Mouse (Mus musculus) forebrain, embryonic 15.5 days (tissue): Measurements from ENCODE around the gene 1700123O20Rik. TPM values are rescaled to one million over a fixed set of nuclear protein-coding genes. Genes with fewer than 3 reads are reported as not detected.
A peak's percentile ranks its signal among the peaks of the same experiment; 100 is the strongest.

Experiments
- ATAC-seq: fragments of 200-750 bp; cut with Nextera tagmentation; replicated peaks from 2 replicates; pipeline ENCODE4 v1.8.0; 2017; ENCODE audit warnings: mild to moderate bottlenecking, moderate TSS enrichment, moderate library complexity
- H3K27ac ChIP-seq: fragments of 300-500 bp; sonication (generic); replicated peaks from 2 replicates; pipeline ENCODE4 v1.5.1; 2015; ENCODE audit warnings: mild to moderate bottlenecking, inconsistent platforms
- H3K27me3 ChIP-seq: fragments of 300-500 bp; sonication (generic); 2 replicates; pipeline ENCODE4 v1.6.1; 2015; ENCODE audit warnings: inconsistent platforms
- H3K36me3 ChIP-seq: fragments of 300-500 bp; sonication (generic); 2 replicates; pipeline ENCODE4 v1.6.1; 2015; ENCODE audit warnings: mild to moderate bottlenecking, inconsistent platforms
- H3K4me1 ChIP-seq: fragments of 300-500 bp; sonication (generic); 2 replicates; pipeline ENCODE4 v1.6.1; 2015; ENCODE audit warnings: inconsistent platforms
- H3K4me2 ChIP-seq: fragments of 300-500 bp; sonication (generic); replicated peaks from 2 replicates; pipeline ENCODE4 v1.6.1; 2015; ENCODE audit warnings: mild to moderate bottlenecking, inconsistent platforms
- H3K4me3 ChIP-seq: fragments of 300-500 bp; sonication (generic); 2 replicates; pipeline ENCODE4 v1.5.1; 2015; ENCODE audit warnings: mild to moderate bottlenecking, inconsistent platforms
- H3K9ac ChIP-seq: fragments of 300-500 bp; sonication (generic); replicated peaks from 2 replicates; pipeline ENCODE4 v1.6.1; 2015; ENCODE audit warnings: mild to moderate bottlenecking, inconsistent platforms
- H3K9me3 ChIP-seq: fragments of 300-500 bp; sonication (generic); 2 replicates; pipeline ENCODE4 v1.6.1; 2016; ENCODE audit warnings: inconsistent platforms
- WGBS: fragments of 180-500 bp; shearing (Covaris S2); methylation state at CpG from one replicate; pipeline ENCODE4 v1.1.7; 2015; ENCODE audit warnings: mixed read lengths; 5-methylcytosine and 5-hydroxymethylcytosine counted together
- polyA plus RNA-seq: library from polyadenylated mRNA; unstranded; fragments of >200 nt; fragmentation: Nextera tagmentation; extraction: Ambion mirVana; gene quantifications from 2 replicates; pipeline ENCODE4 v1.2.1, GENCODE M21; 2015

1700123O20Rik gene
- polyA plus RNA-seq, 1 experiment from 2014 or later: 71.6 TPM

DNA sequence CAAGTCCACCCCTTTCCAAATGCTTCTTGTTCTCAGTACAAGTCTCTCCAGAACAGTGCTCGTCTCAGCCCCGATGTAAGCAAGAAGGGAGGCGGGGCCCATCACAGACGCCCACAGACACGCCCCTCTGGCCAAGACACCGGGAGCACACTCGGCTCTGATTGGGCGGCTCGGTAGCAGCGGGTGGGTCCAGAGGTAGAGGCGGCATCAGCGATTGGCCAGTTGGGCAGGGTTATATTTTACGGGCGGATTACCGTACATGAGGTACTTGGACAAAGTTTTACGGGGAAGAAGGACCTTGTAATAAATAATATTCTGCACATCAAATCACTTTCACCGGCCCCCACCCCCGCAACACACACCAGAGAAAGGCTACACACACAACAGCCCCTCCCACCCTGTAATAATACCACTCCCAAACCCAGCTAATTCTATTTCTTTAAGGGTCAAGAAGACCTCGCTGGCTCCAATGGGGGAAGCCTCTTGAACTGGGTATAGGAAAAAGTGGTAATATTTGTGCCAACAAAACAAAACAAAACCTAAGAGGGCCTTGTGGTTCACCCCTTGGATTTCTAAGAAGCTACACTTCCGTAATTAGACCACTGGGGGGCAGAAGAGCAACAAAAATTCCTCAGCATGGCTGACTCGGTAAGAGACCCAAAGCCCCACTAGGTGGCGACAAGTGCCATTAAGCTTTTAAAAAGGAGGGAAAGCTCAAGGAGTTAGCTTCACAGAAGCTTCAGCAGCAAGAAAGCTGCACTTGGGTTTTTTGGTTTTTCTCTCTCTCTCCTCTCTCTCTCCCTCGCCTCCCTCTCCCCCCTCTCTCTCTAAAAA is 35.2 kb upstream of the 1700123O20Rik start:
- no peaks in the 10 kb centered on the region for H3K27me3 ChIP-seq
- H3K9ac ChIP-seq: no peak overlapping the region
- H3K4me1 ChIP-seq: peaks cover 53% of the 10 kb centered on the region
- peaks cover 60% of the 10 kb centered on the region for H3K36me3 ChIP-seq
- peak overlapping the region; percentile 93 for H3K4me2 ChIP-seq
- 64% methylated on average over 23 of the region's 23 CpGs for WGBS
- peak; percentile 40 for ATAC-seq
- H3K9me3 ChIP-seq: no peaks in the 10 kb centered on the region
- 0 out of 2 replicates have a peak overlapping the region, but pooled peaks have one; percentile 6 for H3K4me3 ChIP-seq
- H3K27ac ChIP-seq: peak overlapping the region; percentile 86; the same call in 1 of the 2 replicates

DNA sequence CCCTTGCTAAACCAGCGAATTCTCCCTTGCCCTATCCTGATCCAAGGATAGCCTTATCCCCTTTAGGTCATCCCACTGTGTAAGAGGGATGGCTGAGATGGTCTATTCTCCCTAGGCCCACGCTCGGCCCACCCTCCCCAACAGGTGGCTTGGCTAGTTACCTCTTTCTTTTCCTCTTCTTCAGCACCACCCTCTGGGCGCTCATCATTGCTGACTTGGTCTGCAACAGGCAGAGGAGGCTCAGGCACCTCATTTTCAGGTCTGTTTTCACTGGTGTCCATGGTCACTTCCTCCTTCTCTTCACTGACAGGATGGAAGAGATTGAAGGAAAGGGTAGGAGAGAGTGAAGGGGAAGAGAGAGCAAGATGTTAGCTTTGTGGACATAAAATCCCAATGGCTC is 34.5 kb upstream of the 1700123O20Rik start:
- peaks cover 60% of the 10 kb centered on the region for H3K36me3 ChIP-seq
- peaks cover 53% of the 10 kb centered on the region for H3K4me1 ChIP-seq
- 0 out of 2 replicates have a peak overlapping the region, but pooled peaks have one; percentile 6 for H3K4me3 ChIP-seq
- H3K9ac ChIP-seq: no peak overlapping the region
- H3K9me3 ChIP-seq: no peaks in the 10 kb centered on the region
- H3K27me3 ChIP-seq: no peaks in the 10 kb centered on the region
- WGBS: 62% methylated on average over 4 of the region's 4 CpGs
- H3K4me2 ChIP-seq: peak overlapping the region; percentile 93
- ATAC-seq: no peak
- H3K27ac ChIP-seq: peak overlapping the region; percentile 86

- Histone ChIP-seq H3K4me1 (peaks cover 53% of the 10 kb centered on the region), H3K9me3 (no peaks in the 10 kb centered on the region), H3K27ac (peak overlapping the region; percentile 86), H3K36me3 (peaks cover 60% of the 10 kb centered on the region), H3K4me3 (peak overlapping the region; percentile 70), H3K4me2 (peak overlapping the region; percentile 93), H3K27me3 (no peaks in the 10 kb centered on the region), H3K9ac (peak overlapping the region; percentile 74)
- WGBS: 0% methylated on average over 7 of the region's 7 CpGs
- no peak; the same call in 1 of the 2 replicates for ATAC-seq
Observed at GRCm38 (mm10) chr14:54652787-54653186, 33.2 kb upstream of the 1700123O20Rik start.

- Histone ChIP-seq H3K4me3 (peak overlapping the region; percentile 70), H3K4me1 (peaks cover 46% of the 10 kb centered on the region), H3K27me3 (no peaks in the 10 kb centered on the region), H3K9ac (peak overlapping the region; percentile 74), H3K36me3 (peaks cover 60% of the 10 kb centered on the region), H3K27ac (peak overlapping the region; percentile 86), H3K4me2 (peak overlapping the region; percentile 93), H3K9me3 (no peaks in the 10 kb centered on the region)
- peak; percentile 81 for ATAC-seq
- under 1% methylated on average over 12 of the region's 12 CpGs for WGBS
Observed at GRCm38 (mm10) chr14:54653496-54653895, 32.5 kb upstream of the 1700123O20Rik start.

- no peak overlapping the region for H3K27ac ChIP-seq
- no peak overlapping the region for H3K9ac ChIP-seq
- peaks cover 88% of the 10 kb centered on the region for H3K36me3 ChIP-seq
- H3K9me3 ChIP-seq: no peaks in the 10 kb centered on the region
- 95% methylated on average over 2 of the region's 2 CpGs for WGBS
- no peak overlapping the region for H3K4me3 ChIP-seq
- H3K4me2 ChIP-seq: no peak overlapping the region
- H3K27me3 ChIP-seq: no peaks in the 10 kb centered on the region
- no peaks in the 10 kb centered on the region for H3K4me1 ChIP-seq
- ATAC-seq: no peak
Observed at GRCm38 (mm10) chr14:54660009-54660408, 26.0 kb upstream of the 1700123O20Rik start.

DNA sequence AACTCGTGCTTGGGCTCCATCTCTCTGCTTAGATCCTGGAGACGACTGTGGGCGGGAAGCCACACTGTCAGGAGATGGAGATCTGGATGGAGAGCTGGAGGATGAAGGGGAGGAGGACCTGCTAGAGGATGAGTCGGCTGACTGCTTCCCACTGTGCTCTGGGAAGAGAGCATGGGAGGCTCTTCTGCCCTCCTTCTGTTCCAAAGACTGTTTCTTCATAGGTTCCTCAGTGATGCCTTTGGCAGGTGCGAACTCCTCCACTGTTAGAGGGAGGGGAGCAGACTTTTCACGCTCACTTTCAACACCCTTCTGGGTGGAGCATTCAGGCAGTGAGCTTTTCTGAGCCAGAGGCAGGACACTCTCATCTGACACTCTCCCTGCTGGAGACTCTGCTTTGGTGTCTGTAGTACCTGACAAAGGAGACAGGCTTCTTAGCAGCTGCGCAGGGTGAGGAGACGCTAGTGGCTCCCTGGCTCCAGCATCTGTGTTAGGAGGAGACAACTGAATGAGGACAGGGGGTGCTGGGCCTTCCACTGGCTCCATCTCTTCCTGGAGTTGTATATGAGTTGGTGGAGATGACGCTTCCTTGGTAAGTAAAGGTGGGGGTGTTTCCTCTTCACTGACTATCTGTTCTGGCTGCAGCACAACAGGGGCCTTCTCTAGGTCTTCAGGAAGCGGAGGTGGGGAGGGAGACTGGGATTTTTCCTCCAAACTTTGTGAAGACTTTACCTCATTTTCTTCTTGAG is 21.4 kb upstream of the 1700123O20Rik start:
- Histone ChIP-seq H3K27me3 (no peaks in the 10 kb centered on the region), H3K27ac (no peak overlapping the region), H3K36me3 (peaks cover 87% of the 10 kb centered on the region), H3K9ac (no peak overlapping the region), H3K9me3 (no peaks in the 10 kb centered on the region), H3K4me1 (no peaks in the 10 kb centered on the region), H3K4me3 (no peak overlapping the region), H3K4me2 (no peak overlapping the region)
- no peak for ATAC-seq
- 94% methylated on average over 10 of the region's 10 CpGs for WGBS

DNA sequence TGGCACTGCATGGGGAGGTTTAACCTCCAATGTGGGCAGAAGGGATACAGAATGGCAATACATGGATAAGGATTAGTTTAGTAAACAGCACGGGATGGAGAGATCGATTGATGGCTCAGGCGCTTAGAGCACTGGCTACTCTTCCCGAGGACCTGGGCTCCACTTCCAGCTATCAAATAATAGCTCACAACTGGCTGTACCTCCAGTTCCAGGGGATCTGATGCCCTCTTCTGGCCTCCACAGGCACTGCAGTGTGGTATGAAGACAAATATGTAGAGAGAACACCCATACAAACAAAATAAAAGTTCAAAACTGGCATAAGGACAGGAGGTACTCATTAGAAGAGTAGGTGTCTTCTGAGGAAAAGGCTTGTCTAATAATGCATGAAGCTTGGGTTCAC is 16.6 kb upstream of the 1700123O20Rik start:
- H3K9me3 ChIP-seq: no peaks in the 10 kb centered on the region
- no peak overlapping the region for H3K27ac ChIP-seq
- 73% methylated on average over 4 of the region's 4 CpGs for WGBS
- ATAC-seq: no peak
- no peaks in the 10 kb centered on the region for H3K27me3 ChIP-seq
- no peaks in the 10 kb centered on the region for H3K4me1 ChIP-seq
- H3K9ac ChIP-seq: no peak overlapping the region
- H3K4me2 ChIP-seq: no peak overlapping the region
- no peak overlapping the region for H3K4me3 ChIP-seq
- peaks cover 65% of the 10 kb centered on the region for H3K36me3 ChIP-seq

DNA sequence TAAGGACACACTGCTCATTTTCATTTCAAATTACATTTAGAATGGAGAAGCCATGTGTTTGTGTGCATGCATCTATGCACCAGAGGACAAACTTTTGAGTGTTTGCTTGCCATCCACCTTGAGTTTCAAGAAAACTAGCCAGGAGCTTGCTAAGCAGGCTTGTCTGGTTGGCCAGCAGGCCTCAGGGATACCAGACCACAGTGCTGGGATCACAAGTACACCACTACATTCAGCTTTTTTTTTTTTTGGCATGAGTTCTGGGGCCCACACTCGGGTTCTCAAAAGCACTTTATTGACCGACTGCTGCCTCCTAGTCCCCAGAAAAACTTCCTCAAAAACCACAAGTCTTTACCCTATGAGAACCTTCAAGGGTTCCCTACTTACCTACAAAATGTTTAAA is 11.7 kb upstream of the 1700123O20Rik start:
- no peak overlapping the region for H3K9ac ChIP-seq
- H3K27ac ChIP-seq: no peak overlapping the region
- H3K36me3 ChIP-seq: peaks cover 62% of the 10 kb centered on the region
- H3K4me1 ChIP-seq: no peaks in the 10 kb centered on the region
- H3K4me3 ChIP-seq: no peak overlapping the region
- ATAC-seq: no peak
- WGBS: 76% methylated on average over 2 of the region's 2 CpGs
- no peak overlapping the region for H3K4me2 ChIP-seq
- H3K27me3 ChIP-seq: no peaks in the 10 kb centered on the region
- no peaks in the 10 kb centered on the region for H3K9me3 ChIP-seq

GRCm38 (mm10) chr14:54676290-54676689 is 9.7 kb upstream of the 1700123O20Rik start:
- H3K36me3 ChIP-seq: peaks cover 64% of the 10 kb centered on the region
- H3K4me1 ChIP-seq: no peaks in the 10 kb centered on the region
- no peaks in the 10 kb centered on the region for H3K27me3 ChIP-seq
- H3K4me2 ChIP-seq: no peak overlapping the region
- no peak overlapping the region for H3K9ac ChIP-seq
- no peak overlapping the region for H3K27ac ChIP-seq
- 83% methylated on average over 5 of the region's 5 CpGs for whole genome bisulfite sequencing
- no peak overlapping the region for H3K4me3 ChIP-seq
- H3K9me3 ChIP-seq: no peaks in the 10 kb centered on the region
- no peak for ATAC-seq

DNA sequence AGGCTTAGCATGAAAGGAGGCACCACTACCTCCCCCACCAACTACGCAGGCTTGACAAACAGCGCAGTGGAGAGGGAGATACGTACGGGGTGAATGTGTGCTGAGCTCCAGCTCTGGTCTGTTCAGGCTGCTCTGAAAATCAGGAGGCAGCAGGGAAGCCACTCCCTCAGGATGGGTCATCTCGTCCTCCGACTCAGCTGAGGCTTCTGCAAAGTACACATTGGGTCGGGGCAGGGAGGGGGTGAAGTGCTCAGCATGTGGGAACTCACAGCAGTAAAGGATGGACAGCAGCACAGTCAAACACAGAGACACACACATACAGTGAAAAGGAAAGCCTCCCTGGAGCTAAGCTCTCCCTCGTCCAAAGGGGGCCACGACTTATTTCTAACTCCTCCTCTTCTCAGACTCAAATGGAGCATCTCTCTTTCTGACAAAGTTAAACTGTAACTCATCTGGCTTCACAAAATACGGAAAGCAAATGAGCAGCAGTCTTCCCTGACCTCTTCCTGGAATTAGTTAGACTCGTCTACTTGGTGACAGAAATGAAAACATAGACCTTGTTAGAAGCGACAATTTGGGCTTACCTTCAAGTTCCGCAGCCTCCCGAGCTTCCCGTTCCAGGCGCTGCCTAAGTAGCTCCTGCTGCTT is 7.2 kb upstream of the 1700123O20Rik start:
- ATAC-seq: no peak
- H3K4me1 ChIP-seq: peaks cover 4% of the 10 kb centered on the region; the same call in 1 of the 2 replicates
- WGBS: 88% methylated on average over 16 of the region's 16 CpGs
- H3K27me3 ChIP-seq: no peaks in the 10 kb centered on the region
- no peaks in the 10 kb centered on the region for H3K9me3 ChIP-seq
- peaks cover 60% of the 10 kb centered on the region for H3K36me3 ChIP-seq
- no peak overlapping the region for H3K4me2 ChIP-seq
- H3K27ac ChIP-seq: no peak overlapping the region
- H3K9ac ChIP-seq: no peak overlapping the region
- H3K4me3 ChIP-seq: no peak overlapping the region

DNA sequence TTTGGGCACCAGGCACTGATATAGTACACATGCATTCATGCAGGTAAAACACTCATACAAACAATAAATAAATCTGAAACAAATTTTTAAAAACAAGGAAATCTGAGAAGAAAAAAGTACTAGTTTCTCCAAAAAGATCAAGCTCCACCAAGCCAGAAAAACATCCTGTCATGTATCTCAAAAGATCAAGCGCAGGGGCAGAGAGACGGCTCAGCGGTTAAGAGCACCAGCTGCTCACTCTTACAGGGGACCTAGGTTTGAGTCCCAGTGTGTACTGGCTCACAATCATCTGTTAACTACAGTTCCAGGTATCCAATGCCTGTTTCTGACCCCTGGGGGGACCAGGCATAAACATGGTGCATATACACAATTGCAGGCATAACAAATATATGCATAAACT is 3.6 kb upstream of the 1700123O20Rik start:
- no peak overlapping the region for H3K27ac ChIP-seq
- peaks cover 20% of the 10 kb centered on the region for H3K4me1 ChIP-seq
- no peak overlapping the region for H3K9ac ChIP-seq
- H3K4me2 ChIP-seq: no peak overlapping the region
- H3K4me3 ChIP-seq: no peak overlapping the region
- ATAC-seq: no peak
- no peaks in the 10 kb centered on the region for H3K9me3 ChIP-seq
- H3K36me3 ChIP-seq: peaks cover 40% of the 10 kb centered on the region
- WGBS: 92% methylated on average over 3 of the region's 3 CpGs
- H3K27me3 ChIP-seq: no peaks in the 10 kb centered on the region

GRCm38 (mm10) chr14:54685471-54685870 is 545 bp upstream of the 1700123O20Rik start:
- Histone ChIP-seq H3K4me1 (peaks cover 37% of the 10 kb centered on the region), H3K9me3 (no peaks in the 10 kb centered on the region), H3K4me2 (peak overlapping the region; percentile 80), H3K27me3 (no peaks in the 10 kb centered on the region), H3K4me3 (peak overlapping the region; percentile 83), H3K27ac (peak overlapping the region; percentile 94), H3K9ac (peak overlapping the region; percentile 96), H3K36me3 (peaks cover 35% of the 10 kb centered on the region)
- 14% methylated on average over 8 of the region's 8 CpGs for WGBS
- ATAC-seq: no peak
